Mouse (Mus musculus) heart, adult 2 months (tissue): ENCODE measurements around the gene H2-K1. TPM values are rescaled to one million over a fixed set of nuclear protein-coding genes. Genes with fewer than 3 reads are reported as not detected.

Experiments used
- DNase-seq, 2 experiments: peaks; one replicate each; pipeline ENCODE4 v3.0.0; 2021
- H3K27ac ChIP-seq: fragments of 200-600 bp; 2 replicates; pipeline ENCODE4 v1.8.1; 2022
- H3K27me3 ChIP-seq: fragments of 200-500 bp; 2 replicates; pipeline ENCODE4 v1.6.1; 2012; ENCODE audit warnings: mild to moderate bottlenecking, low read length, inconsistent platforms, mixed read lengths; ENCODE audit not compliant: control insufficient read depth, insufficient read depth
- H3K36me3 ChIP-seq: fragments of 200-500 bp; 2 replicates; pipeline ENCODE4 v1.6.1; 2012; ENCODE audit warnings: low read length, inconsistent platforms; ENCODE audit not compliant: control insufficient read depth, insufficient read depth
- H3K4me1 ChIP-seq: fragments of 200-500 bp; 2 replicates; pipeline ENCODE4 v1.6.1; 2011; ENCODE audit warnings: low read length; ENCODE audit not compliant: control insufficient read depth, insufficient read depth
- H3K4me3 ChIP-seq: fragments of 200-600 bp; 2 replicates; pipeline ENCODE4 v1.8.1; 2022
- H3K79me2 ChIP-seq: fragments of 200-500 bp; replicated peaks from 2 replicates; pipeline ENCODE4 v1.6.1; 2012; ENCODE audit warnings: mild to moderate bottlenecking, inconsistent platforms, low read length, moderate library complexity, mixed read lengths; ENCODE audit not compliant: control insufficient read depth, insufficient read depth
- H3K9ac ChIP-seq: fragments of 200-500 bp; 2 replicates; pipeline ENCODE4 v1.6.1; 2012; ENCODE audit warnings: low read depth, mild to moderate bottlenecking, control low read depth, inconsistent platforms, low read length, mixed read lengths
- CTCF ChIP-seq: fragments of 200-600 bp; IDR thresholded peaks from 2 replicates; pipeline ENCODE4 v1.8.1; 2022; ENCODE audit warnings: antibody characterized with exemption, mild to moderate bottlenecking, moderate library complexity
- EP300 ChIP-seq: fragments of 200-500 bp; IDR thresholded peaks from 2 replicates; pipeline ENCODE4 v1.6.1; 2011; ENCODE audit warnings: low read depth, low read length, control low read depth; ENCODE audit not compliant: insufficient read depth
- POLR2A ChIP-seq: fragments of 200-500 bp; IDR thresholded peaks from 2 replicates; pipeline ENCODE4 v1.6.1; 2011; ENCODE audit warnings: mild to moderate bottlenecking, low read depth, low read length, control low read depth; ENCODE audit not compliant: insufficient read depth
- WGBS: fragments of 180-500 bp; shearing (Covaris S2); methylation state at CpG from one replicate; pipeline ENCODE4 v1.1.7; 2018; 5-methylcytosine and 5-hydroxymethylcytosine counted together
- intact Hi-C: fragments of 180-260 bp; cut with DNase I; formaldehyde crosslinking; loops from one replicate; pipeline ENCODE4 v1.15.1; 2025
- polyA plus RNA-seq: library from polyadenylated mRNA; depleted of rRNA; stranded (reverse); fragments of >200 nt; gene quantifications from 2 replicates; pipeline ENCODE4 v1.2.3, GENCODE M21; 2012
- total RNA-seq, 2 experiments: library from RNA; stranded (reverse); gene quantifications; 2 replicates each; pipeline ENCODE4 v1.2.3; 2021

H2-K1 gene
- total and polyA plus RNA-seq, 3 experiments, result 103 to 1,075 (median 117) TPM

DNA sequence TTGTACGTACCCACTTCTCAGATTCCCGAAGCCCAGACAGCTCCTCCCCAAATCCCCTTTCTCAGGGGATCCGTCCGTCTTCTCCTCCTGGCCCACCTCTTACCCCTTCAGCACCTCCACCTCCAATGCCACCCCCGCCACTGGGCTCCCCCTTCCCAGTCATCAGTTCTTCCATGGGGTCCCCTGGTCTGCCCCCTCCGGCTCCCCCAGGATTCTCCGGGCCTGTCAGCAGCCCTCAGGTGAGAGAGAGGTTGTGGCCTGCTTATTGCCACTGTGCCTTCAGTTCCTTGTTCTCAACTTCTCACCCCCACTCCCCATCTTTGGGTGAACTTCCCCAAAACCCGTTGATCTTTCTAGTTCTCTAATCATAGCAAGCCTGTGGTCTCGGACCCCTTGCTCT is 32.7 kb upstream of the H2-K1 start:
- Histone ChIP-seq H3K27ac (peak overlapping the region; percentile 99), H3K4me1 (peaks cover 15% of the 10 kb centered on the region), H3K4me3 (peak overlapping the region; percentile 92), H3K9ac (peak overlapping the region; percentile 95), H3K36me3 (peaks cover 2% of the 10 kb centered on the region; the same call in 1 of the 2 replicates), H3K79me2 (0 out of 2 replicates have a peak, but pooled peaks cover 2% of the 10 kb centered on the region), H3K27me3 (no peaks in the 10 kb centered on the region)
- TF ChIP-seq POLR2A (no peak), EP300 (no peak), CTCF (no peak)
- intact Hi-C loops, result loop anchor here (5.0 kb wide), 2 partner anchors 84 to 184 kb away; partner anchors contain the start of gene H2-DMa
- WGBS, result 57% methylated on average over 9 of the region's 9 CpGs
- peak in 1 of 2 experiments; percentile 44 for DNase-seq

DNA sequence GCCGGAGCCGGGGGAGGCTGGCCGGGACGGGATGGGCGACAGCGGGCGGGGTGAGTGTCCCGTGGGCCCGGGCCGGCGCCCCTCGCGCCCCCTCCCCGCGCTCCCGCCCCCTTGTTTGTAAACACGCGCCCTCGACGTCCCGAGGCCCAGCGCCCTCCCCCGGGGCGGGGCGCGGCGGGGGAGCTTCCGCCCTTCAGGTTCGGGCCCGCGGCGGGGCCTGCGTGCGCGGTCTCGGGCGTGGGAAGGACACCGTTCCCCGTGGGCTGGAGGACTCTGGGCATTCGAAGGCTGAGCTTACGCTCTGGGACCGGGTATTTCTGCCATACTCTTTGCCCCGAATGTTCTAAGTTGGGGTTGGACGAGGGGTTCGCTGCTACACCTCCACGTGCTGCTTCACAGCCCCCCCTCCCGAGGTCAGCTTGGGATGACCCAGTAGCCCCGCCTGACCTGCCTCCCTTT is 32.1 kb upstream of the H2-K1 start:
- WGBS, result under 1% methylated on average over 40 of the region's 48 CpGs
- peaks cover 17% of the 10 kb centered on the region for H3K4me1 ChIP-seq
- H3K36me3 ChIP-seq, result peaks cover 2% of the 10 kb centered on the region; the same call in 1 of the 2 replicates

DNA sequence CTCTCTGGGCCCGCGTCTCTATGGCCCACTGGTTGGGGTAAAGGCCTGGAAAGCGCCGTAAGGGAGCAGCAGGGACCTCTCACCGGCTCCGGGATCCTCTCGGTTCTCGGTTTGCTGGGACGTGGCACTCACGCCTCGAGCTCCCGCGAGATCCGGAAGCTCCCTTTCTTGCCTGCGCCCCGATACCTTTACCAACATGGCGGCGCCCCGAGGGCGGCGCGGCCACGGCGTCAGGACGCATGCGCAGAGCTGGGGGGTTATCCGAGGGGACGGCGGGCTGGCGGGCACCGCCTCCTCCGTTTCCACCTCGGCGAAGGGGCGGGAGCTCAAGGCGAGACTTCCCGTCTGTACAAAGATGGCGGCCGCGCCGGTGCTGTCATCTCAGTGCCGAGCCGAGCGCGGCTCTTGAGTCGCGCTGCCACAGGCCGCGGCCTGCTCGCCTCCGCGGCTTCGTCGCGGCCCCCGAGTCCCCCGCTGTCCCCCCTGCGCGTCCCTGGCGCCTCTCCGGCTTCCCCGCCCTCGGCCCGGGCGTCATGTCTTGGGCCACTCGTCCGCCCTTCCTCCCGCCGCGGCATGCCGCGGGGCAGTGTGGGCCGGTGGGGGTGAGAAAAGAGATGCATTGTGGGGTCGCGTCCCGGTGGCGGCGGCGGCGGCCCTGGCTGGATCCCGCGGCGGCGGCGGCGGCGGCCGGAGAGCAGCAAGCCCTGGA is 31.5 kb upstream of the H2-K1 start, which contains the start of the genes Slc39a7 and Rxrb:
Gene Slc39a7 (minus strand): TSS at position 218 of the 709 bp plus-strand sequence.
Gene Rxrb (plus strand): TSS at position 348 of the 709 bp plus-strand sequence.
- Histone ChIP-seq H3K4me1 (peaks cover 19% of the 10 kb centered on the region), H3K27me3 (no peaks in the 10 kb centered on the region), H3K9ac (peak within 1 kb of the TSS; percentile 95), H3K27ac (peak within 1 kb of the TSS; percentile 99), H3K79me2 (0 out of 2 replicates have a peak, but pooled peaks cover 2% of the 10 kb centered on the region), H3K36me3 (peaks cover 2% of the 10 kb centered on the region; the same call in 1 of the 2 replicates), H3K4me3 (peak within 1 kb of the TSS; percentile 92)
- DNase-seq, result peak; percentile 99
- under 1% methylated on average over 88 of the region's 88 CpGs for WGBS
- TF ChIP-seq CTCF, result no peak
- peak; percentile 57; the same call in 1 of the 2 replicates for TF ChIP-seq EP300
- peak; percentile 83 for TF ChIP-seq POLR2A
- intact Hi-C loops, result loop anchor here (5.0 kb wide), 2 partner anchors 86 to 186 kb away; partner anchors contain the start of gene H2-DMa

More for the DNA sequence above, 32.1 kb upstream of the H2-K1 start:
- H3K27ac ChIP-seq, result peak overlapping the region; percentile 99
- no peak for TF ChIP-seq POLR2A
- TF ChIP-seq CTCF, result no peak
- no peak for TF ChIP-seq EP300
- 0 out of 2 replicates have a peak, but pooled peaks cover 2% of the 10 kb centered on the region for H3K79me2 ChIP-seq
- DNase-seq, result peak in 1 of 2 experiments; percentile 85
- intact Hi-C loops, result loop anchor here (5.0 kb wide), 2 partner anchors 85 to 185 kb away; partner anchors contain the start of gene H2-DMa
- peak overlapping the region; percentile 92 for H3K4me3 ChIP-seq
- no peaks in the 10 kb centered on the region for H3K27me3 ChIP-seq
- peak overlapping the region; percentile 95 for H3K9ac ChIP-seq

DNA sequence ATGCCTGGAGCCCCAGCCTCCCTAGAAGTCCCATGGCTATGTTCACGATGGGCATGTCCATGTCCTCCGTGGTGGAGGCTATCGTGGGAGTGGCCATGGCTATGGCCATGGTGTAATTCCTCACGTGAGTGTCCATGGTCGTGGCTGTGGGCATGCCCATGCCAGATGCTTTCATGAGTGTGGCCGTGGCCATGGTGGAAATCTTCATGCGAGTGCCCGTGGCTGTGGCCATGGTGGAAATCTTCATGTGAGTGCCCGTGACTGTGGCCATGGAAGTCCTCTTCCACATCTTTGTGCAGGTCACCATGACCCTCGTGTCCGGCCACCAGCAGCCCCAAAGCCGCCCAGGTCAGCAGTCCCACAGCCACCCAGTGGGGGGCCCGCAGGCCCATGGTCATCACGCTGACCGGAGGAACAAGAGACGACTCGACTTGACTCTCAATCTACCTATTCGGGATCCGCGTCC is 30.7 kb upstream of the H2-K1 start:
- intact Hi-C loops, result loop anchor here (5.0 kb wide), 2 partner anchors 86 to 186 kb away; partner anchors contain the start of gene H2-DMa
- H3K27ac ChIP-seq, result peak overlapping the region; percentile 99
- H3K4me1 ChIP-seq, result peaks cover 19% of the 10 kb centered on the region
- DNase-seq, result no peak
- TF ChIP-seq EP300, result no peak
- TF ChIP-seq CTCF, result peak; percentile 38
- no peak for TF ChIP-seq POLR2A
- H3K79me2 ChIP-seq, result 0 out of 2 replicates have a peak, but pooled peaks cover 2% of the 10 kb centered on the region
- peaks cover 2% of the 10 kb centered on the region; the same call in 1 of the 2 replicates for H3K36me3 ChIP-seq
- peak overlapping the region; percentile 74 for H3K9ac ChIP-seq
- H3K27me3 ChIP-seq, result no peaks in the 10 kb centered on the region
- H3K4me3 ChIP-seq, result peak overlapping the region; percentile 92
- 3% methylated on average over 20 of the region's 20 CpGs for WGBS

DNA sequence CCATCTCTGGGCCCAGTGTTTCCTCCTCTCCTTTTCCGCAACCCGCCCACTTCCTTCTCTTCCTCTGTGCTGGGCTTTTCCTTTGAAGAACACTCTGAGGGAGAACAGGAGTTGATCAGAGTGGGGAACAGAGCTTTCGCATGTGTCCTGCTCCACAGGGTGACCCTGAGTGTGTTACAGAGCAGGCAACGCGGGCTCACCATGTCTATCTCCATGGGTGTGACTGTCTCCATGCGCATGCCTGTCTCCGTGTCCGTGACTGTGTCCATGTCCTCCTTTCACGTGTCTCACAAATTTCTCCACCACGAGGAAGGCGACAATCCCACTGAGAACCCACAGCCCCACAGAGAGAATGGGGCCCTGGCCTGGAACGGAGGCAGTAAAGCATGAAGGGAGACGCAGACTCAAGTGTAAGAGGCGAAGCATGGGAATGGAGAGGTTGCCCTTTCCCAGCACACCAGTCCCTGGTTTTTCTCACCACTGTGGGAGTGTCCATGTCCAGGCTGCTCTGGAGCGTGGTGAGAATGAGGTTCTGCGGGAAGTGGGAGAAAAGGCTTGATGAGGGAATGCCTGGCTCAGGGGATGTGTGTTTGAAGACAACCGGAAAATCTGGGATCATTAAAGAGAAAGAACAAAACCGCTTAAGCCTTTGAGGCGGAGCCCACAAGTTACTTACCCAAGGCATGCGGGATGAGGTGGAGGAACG is 29.9 kb upstream of the H2-K1 start:
- 58% methylated on average over 21 of the region's 21 CpGs for WGBS
- no peak for DNase-seq
- Histone ChIP-seq H3K4me3 (peak overlapping the region; percentile 92), H3K9ac (no peak overlapping the region), H3K36me3 (peaks cover 2% of the 10 kb centered on the region; the same call in 1 of the 2 replicates), H3K4me1 (peaks cover 19% of the 10 kb centered on the region), H3K27ac (no peak overlapping the region; the same call in 1 of the 2 replicates), H3K27me3 (no peaks in the 10 kb centered on the region), H3K79me2 (0 out of 2 replicates have a peak, but pooled peaks cover 2% of the 10 kb centered on the region)
- no peak for TF ChIP-seq POLR2A
- TF ChIP-seq CTCF, result no peak
- TF ChIP-seq EP300, result no peak
- intact Hi-C loops, result loop anchor here (5.0 kb wide), 2 partner anchors 87 to 187 kb away; partner anchors contain the start of gene H2-DMa
